Mouse (Mus musculus) ES-Bruce4 (cell line): Measurements from ENCODE around the gene Pde4d. TPM values are rescaled to one million over a fixed set of nuclear protein-coding genes. Genes with fewer than 3 reads are reported as not detected.

Experiments
- H3K27ac ChIP-seq: 2 replicates; pipeline ENCODE4 v1.5.1; 2012; ENCODE audit warnings: low read length, inconsistent platforms; ENCODE audit not compliant: insufficient read depth
- H3K27me3 ChIP-seq: 2 replicates; pipeline ENCODE4 v1.6.1; 2012; ENCODE audit warnings: mild to moderate bottlenecking, low read length, inconsistent platforms; ENCODE audit not compliant: control insufficient read depth, poor library complexity, insufficient read depth, severe bottlenecking
- H3K36me3 ChIP-seq: 2 replicates; pipeline ENCODE4 v1.6.1; 2012; ENCODE audit warnings: inconsistent platforms, mild to moderate bottlenecking, low read length, moderate library complexity; ENCODE audit not compliant: control insufficient read depth, poor library complexity, insufficient read depth, severe bottlenecking
- H3K4me1 ChIP-seq: one replicate; pipeline ENCODE4 v1.8.1; 2011; ENCODE audit warnings: low read length; ENCODE audit not compliant: control insufficient read depth, insufficient read depth
- H3K4me3 ChIP-seq: 2 replicates; pipeline ENCODE4 v1.5.1; 2011; ENCODE audit warnings: low read depth, mild to moderate bottlenecking, low read length
- H3K9ac ChIP-seq: 2 replicates; pipeline ENCODE4 v1.6.1; 2012; ENCODE audit warnings: low read depth, mild to moderate bottlenecking, inconsistent platforms; ENCODE audit not compliant: poor library complexity, severe bottlenecking
- H3K9me3 ChIP-seq: replicated peaks from 2 replicates; pipeline ENCODE4 v1.6.1; 2012; ENCODE audit warnings: mild to moderate bottlenecking, low read length, inconsistent platforms; ENCODE audit not compliant: control insufficient read depth, poor library complexity, insufficient read depth, severe bottlenecking
- CTCF ChIP-seq: IDR thresholded peaks from one replicate; pipeline ENCODE4 v1.8.1; 2011; ENCODE audit warnings: low read depth, low read length
- EP300 ChIP-seq: IDR thresholded peaks from 2 replicates; pipeline ENCODE4 v1.6.1; 2011; ENCODE audit warnings: low read depth, low read length; ENCODE audit not compliant: insufficient read depth
- POLR2A ChIP-seq: IDR thresholded peaks from one replicate; pipeline ENCODE4 v1.8.1; 2011; ENCODE audit warnings: low read length; ENCODE audit not compliant: insufficient read depth
- polyA plus RNA-seq: library from polyadenylated mRNA; stranded (reverse); fragments of >200 nt; gene quantifications from 2 replicates; pipeline ENCODE4 v1.2.4, GENCODE M21; 2011; ENCODE audit warnings: low read depth; ENCODE audit not compliant: missing spikeins, insufficient read depth, insufficient read length

Pde4d gene
- polyA plus RNA-seq, 1 experiment = 5.0 TPM

DNA sequence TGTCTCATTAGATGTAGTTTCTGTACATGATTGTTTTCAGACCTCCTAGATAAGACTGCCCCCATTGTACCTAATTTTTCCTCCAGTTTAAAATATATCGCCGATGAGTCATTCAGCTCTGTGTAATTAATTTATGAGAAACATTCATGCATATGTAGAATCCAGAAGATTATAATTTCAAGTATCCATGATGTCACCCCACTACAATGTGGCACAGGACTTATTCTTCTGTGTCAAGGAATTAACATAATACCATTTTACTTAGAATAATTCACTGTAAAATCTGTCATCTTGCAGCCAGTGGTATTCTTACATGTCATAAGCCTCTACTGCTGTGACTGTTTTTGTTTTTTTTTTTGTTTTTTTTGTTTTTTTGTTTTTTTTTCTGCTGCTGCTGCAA lies 1244.5 kb downstream of the Pde4d start:
- H3K27me3 ChIP-seq = no peaks in the 10 kb centered on the region

DNA sequence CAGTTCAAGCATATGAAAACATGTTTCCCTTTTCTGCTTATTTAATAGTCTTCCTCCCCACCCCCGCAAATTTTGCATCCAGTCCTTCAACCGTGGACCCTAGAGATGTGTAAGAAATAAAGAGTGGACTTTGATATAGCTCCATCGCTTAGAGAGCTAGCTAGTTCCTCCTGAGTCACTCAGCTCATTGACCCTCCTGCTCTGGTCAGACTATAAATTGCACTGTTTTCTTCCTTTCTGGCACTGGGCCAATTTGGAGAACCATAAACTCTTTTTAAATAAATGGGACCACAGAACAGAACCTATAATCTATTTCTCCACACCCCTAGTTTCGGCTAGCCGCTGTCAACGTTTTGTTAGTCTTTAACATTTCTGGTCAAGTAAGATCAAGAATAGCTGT lies 1245.3 kb downstream of the Pde4d start:
- Histone ChIP-seq H3K9ac (no peak overlapping the region), H3K27ac (no peak overlapping the region), H3K4me1 (no peaks in the 10 kb centered on the region), H3K9me3 (no peaks in the 10 kb centered on the region; the same call in 1 of the 2 replicates), H3K27me3 (no peaks in the 10 kb centered on the region), H3K4me3 (no peak overlapping the region), H3K36me3 (no peaks in the 10 kb centered on the region)
- TF ChIP-seq EP300 (no peak), CTCF (no peak), POLR2A (no peak)

More for the DNA sequence above, 1244.5 kb downstream of the Pde4d start:
- no peaks in the 10 kb centered on the region for H3K36me3 ChIP-seq
- H3K9ac ChIP-seq = no peak overlapping the region
- TF ChIP-seq CTCF (no peak), EP300 (no peak), POLR2A (no peak)
- no peak overlapping the region for H3K27ac ChIP-seq
- H3K4me3 ChIP-seq = no peak overlapping the region
- H3K9me3 ChIP-seq = no peaks in the 10 kb centered on the region
- H3K4me1 ChIP-seq = no peaks in the 10 kb centered on the region

DNA sequence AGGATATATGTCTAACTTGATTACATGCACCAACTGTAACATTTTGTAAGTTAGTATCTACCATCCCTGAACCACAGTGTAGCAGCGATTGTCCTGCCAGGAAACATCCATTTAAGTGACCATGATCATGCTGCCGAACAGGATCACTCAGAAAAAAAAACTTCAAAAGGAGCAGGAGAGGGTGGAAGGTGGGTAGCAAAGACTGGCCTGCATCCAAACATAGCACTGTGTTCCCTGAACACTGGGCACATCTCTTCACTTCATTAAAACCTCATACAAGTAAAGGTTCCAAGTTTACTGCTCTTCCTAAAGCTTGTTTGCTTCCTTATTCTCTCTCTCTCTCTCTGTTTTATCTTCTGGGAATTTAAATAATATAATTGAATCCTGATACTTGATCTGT lies 1256.4 kb downstream of the Pde4d start:
- H3K36me3 ChIP-seq = no peaks in the 10 kb centered on the region
- H3K9ac ChIP-seq = no peak overlapping the region
- H3K9me3 ChIP-seq = no peaks in the 10 kb centered on the region
- no peak overlapping the region for H3K4me3 ChIP-seq
- H3K4me1 ChIP-seq = no peaks in the 10 kb centered on the region
- no peaks in the 10 kb centered on the region for H3K27me3 ChIP-seq
- TF ChIP-seq CTCF (no peak), POLR2A (no peak), EP300 (no peak)
- 0 out of 2 replicates have a peak overlapping the region, but pooled peaks have one; percentile 28 for H3K27ac ChIP-seq

DNA sequence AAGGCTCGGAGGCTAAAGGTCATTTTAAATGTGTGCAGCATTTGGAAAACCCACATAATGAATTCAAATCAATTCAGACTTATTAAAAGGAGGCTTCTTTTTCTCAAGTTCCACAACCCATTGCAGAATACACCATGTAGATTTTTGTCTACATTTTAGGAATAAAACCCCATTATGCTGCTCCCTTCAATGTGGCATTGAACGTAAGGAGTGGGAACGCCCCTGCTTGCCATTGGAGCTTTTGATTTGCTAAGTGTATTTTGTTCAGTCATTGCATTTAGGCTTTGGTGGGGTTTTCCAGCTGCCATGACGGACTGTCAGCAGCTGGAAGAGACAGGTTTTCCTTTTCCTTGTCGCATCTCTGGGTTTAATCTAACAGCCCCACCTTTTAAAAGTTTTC lies 1256.8 kb downstream of the Pde4d start:
- Histone ChIP-seq H3K4me3 (no peak overlapping the region), H3K4me1 (no peaks in the 10 kb centered on the region), H3K36me3 (no peaks in the 10 kb centered on the region), H3K27me3 (no peaks in the 10 kb centered on the region), H3K9ac (no peak overlapping the region), H3K27ac (no peak overlapping the region), H3K9me3 (no peaks in the 10 kb centered on the region)
- TF ChIP-seq POLR2A (no peak), EP300 (no peak), CTCF (no peak)

DNA sequence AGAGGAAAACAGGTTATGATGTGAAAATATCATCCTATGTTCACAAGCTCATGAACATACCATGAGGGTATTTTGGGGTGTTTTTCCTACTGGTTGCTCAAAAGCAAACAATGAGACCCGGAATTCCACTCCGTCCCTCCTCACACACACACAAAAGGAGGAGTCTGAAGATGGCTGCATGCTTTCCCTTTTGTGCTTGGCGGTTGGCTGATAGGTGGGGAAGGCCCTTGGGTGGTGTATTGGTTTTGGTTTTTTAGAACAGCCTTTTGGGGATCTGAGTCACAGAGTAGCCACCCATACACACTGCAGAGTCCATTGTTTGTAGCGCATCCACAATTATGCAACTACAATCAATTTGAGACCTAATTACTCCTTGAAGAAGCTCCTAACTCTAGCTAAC lies 1257.4 kb downstream of the Pde4d start:
- Histone ChIP-seq H3K36me3 (no peaks in the 10 kb centered on the region), H3K27ac (no peak overlapping the region), H3K4me1 (no peaks in the 10 kb centered on the region), H3K9ac (no peak overlapping the region), H3K27me3 (no peaks in the 10 kb centered on the region), H3K9me3 (no peaks in the 10 kb centered on the region), H3K4me3 (no peak overlapping the region)
- TF ChIP-seq POLR2A (no peak), CTCF (no peak), EP300 (no peak)

DNA sequence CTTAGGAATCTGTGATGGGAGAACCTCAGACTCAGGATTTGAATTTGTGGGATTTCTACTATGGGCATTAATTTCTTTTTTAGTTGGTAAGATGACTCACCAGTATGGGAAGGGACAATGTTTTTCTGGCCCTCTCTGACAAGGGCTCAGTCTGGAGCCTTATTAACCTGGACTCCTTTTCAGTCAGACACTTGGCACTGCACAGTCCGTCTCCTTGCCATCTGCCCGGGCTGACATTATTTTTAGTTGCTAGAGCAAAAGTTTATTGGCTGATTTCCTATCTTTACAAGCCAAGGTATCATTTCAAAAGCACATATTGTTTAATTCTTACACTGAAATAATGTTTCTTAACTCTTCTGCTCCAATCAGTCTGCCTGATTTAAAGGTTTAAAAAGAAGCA lies 1258.6 kb downstream of the Pde4d start:
- Histone ChIP-seq H3K4me3 (no peak overlapping the region), H3K36me3 (no peaks in the 10 kb centered on the region), H3K4me1 (no peaks in the 10 kb centered on the region), H3K9ac (no peak overlapping the region), H3K9me3 (no peaks in the 10 kb centered on the region), H3K27me3 (no peaks in the 10 kb centered on the region), H3K27ac (no peak overlapping the region)
- no peak for TF ChIP-seq CTCF
- TF ChIP-seq EP300 = no peak
- no peak for TF ChIP-seq POLR2A

- H3K9me3 ChIP-seq = no peaks in the 10 kb centered on the region
- no peak overlapping the region for H3K9ac ChIP-seq
- H3K27ac ChIP-seq = no peak overlapping the region
- no peaks in the 10 kb centered on the region for H3K36me3 ChIP-seq
- no peaks in the 10 kb centered on the region for H3K4me1 ChIP-seq
- H3K27me3 ChIP-seq = no peaks in the 10 kb centered on the region
- no peak overlapping the region for H3K4me3 ChIP-seq
- no peak for TF ChIP-seq POLR2A
- no peak for TF ChIP-seq EP300
- no peak for TF ChIP-seq CTCF
Measured at GRCm38 (mm10) chr13:109714581-109714980, 1264.8 kb downstream of the Pde4d start.
